Mouse (Mus musculus) CD4-positive, CD25-positive, alpha-beta regulatory T cell, adult 2 months (primary cell): ENCODE results near the gene Nptn.

Experiments used
- DNase-seq: peaks from one replicate; pipeline ENCODE4 v3.0.0-alpha.2; 2012; ENCODE audit warnings: low read depth, low spot score

Nptn gene

DNA sequence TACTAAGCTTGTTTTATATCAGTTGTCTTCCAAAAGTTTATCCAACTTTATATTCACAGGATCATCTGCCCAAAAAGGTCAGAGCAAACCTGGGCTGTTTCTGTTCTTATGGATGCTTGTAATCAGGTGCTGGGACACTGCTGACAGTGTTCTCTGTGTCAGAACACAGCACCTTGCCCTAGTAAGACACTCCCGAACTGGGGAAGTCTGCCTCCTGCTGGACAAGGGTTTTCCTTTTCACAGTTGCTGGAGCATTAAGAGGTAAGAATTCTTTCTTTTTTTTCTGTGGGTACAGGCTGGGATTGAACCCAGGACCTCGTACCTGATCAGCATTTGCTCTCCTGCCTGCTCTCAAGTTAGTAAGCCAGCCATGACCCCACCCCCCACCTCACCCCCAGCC lies 74.4 kb downstream of the Nptn start:
- DNase-seq: peak; percentile 26

- DNase-seq: no peak
Observed at GRCm38 (mm10) chr9:58656824-58657223, 74.8 kb downstream of the Nptn start.

GRCm38 (mm10) chr9:58657735-58658512 lies 75.9 kb downstream of the Nptn start:
- no peak for DNase-seq

DNA sequence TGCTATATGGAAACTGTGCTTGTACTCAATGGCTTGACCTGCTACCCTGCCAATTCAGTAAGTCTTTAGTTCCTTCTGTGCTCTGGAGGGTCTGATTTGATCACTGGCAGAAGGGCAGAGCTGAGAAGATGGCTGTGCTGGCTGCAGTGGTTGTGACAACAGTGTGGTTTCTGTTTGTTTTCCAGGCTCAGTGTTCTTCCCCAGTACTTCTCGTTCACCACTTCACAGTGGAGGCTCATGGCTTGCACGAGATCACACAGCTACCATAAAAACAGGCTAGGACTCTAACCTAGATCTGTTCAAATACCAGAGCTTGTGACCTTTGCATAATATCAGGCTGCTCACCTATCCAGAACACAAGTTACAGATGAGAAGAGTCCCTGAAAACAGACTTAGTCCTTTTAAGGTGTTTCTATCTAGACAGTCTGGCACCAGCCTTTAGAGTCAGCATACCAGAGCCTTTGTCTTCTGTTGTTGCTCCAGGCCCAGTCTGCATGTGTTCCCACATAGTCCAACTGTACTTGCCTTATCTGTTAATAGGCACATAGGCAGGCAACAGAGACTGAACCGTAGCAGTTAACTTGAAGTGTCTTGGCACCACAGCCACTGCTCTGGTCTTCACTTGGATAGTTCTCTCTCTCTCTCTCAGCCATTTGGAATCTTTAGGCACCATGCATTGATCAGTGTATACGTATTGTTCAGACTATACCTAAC lies 76.7 kb downstream of the Nptn start:
- DNase-seq: no peak

DNA sequence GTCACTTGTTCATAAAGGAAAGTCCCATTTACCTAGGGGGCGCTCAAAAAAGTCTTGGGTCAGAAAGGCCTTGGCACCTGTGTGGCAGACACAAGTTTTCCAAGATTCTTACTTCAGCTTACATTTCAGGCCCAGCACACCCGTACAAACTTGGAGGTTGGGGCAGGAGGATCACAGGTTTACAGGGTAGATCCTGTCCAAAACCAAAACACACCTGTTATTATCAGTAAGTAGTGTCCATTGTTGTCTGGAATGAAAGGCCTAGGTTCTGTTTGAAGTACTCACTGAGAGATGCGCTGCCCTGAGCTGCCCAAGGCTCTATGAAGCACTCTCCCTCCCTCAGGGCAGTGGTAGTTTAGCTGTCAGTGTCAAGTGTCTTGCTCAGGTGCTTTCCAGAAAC lies 77.3 kb downstream of the Nptn start:
- DNase-seq: no peak

- no peak for DNase-seq
Observed at GRCm38 (mm10) chr9:58659989-58660388, 77.9 kb downstream of the Nptn start.

- no peak for DNase-seq
Observed at GRCm38 (mm10) chr9:58660673-58661072, 78.6 kb downstream of the Nptn start.

GRCm38 (mm10) chr9:58662007-58662406 lies 80.0 kb downstream of the Nptn start:
- DNase-seq: no peak

DNA sequence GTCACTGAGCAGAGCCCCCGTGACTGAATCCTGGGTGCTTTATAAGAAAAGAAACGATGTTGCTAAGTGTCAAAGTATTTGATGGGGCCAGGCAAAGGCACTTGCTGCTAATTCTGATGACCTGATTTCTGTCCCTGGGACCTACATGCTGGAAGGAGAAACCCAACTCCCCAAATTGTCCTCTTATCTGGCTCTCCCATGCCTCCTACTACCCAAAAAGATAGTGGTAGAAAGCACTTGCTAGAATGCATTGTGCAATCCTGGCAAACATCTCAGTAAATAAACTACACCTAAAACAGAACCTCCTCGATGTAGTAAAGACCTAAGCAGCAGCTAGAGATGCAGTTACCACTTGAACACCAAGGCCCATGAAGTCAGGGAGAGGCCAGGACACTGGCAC lies 80.8 kb downstream of the Nptn start:
- no peak for DNase-seq

- DNase-seq: no peak
Observed at GRCm38 (mm10) chr9:58665492-58665891, 83.5 kb downstream of the Nptn start.

- no peak for DNase-seq
Observed at GRCm38 (mm10) chr9:58666191-58666590, 84.2 kb downstream of the Nptn start.

- no peak for DNase-seq
Observed at GRCm38 (mm10) chr9:58667244-58667643, 85.2 kb downstream of the Nptn start.

- no peak for DNase-seq
Observed at GRCm38 (mm10) chr9:58668171-58668570, 86.1 kb downstream of the Nptn start.

- DNase-seq: no peak
Observed at GRCm38 (mm10) chr9:58669071-58669470, 87.0 kb downstream of the Nptn start.

- no peak for DNase-seq
Observed at GRCm38 (mm10) chr9:58669819-58670218, 87.8 kb downstream of the Nptn start.

GRCm38 (mm10) chr9:58672474-58672873 lies 90.4 kb downstream of the Nptn start:
- DNase-seq: no peak

DNA sequence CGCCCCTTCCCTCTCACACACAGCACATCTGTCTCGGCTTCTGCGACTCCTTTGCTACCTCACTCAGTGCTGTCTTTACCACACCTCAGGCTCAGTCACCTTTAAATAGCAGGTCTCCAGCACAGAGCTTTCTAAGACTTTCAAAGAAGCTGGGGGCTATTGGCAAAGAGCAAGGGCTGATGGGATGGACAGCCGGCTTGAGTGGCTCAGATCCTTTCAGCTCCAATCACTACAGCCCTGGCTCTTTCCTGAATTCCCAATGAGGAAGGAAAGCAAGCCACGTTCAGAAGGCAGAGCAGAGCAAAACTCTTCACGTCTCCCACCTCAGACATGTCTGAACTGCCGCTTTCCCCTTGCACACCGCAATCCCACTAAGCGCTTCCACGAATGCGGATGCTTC lies 92.7 kb downstream of the Nptn start:
- no peak for DNase-seq

DNA sequence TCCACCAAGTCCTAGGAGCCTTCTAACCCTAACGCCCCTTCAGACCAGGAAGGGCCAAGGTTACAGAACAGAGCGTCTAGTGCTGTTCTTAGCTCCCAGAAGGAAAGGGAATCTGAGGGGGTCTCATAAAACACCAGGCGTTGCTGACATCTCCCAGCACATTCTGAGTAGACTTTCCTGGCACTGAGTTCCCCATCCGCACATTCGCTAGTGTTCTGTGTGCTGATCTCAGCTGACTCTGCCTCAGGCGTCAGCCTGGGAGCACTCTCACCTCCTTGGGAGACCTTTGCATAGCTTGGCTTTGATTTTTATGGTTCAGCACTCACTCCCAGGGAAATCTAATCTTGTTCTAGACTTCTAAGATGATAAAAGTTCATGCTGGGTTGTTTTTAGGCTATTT lies 93.3 kb downstream of the Nptn start:
- DNase-seq: no peak

DNA sequence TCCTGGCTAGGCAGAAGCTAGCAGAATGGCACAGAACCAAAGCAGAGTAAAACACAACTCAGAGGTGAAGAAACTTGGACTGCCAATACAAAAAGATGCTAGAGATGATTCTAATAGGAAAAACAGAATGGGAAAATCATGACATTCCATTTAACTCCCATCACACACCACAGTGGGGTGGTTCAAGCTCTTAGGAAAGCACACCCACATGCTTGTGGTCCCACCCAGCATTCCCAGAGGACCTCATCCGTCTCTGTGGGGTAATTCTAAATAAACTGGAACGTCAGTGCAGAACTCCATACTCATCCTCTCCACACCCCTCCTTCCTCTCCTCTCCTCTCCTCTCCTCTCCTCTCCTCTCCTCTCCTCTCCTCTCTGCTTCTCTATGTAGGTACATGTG lies 99.4 kb downstream of the Nptn start:
- DNase-seq: no peak

DNA sequence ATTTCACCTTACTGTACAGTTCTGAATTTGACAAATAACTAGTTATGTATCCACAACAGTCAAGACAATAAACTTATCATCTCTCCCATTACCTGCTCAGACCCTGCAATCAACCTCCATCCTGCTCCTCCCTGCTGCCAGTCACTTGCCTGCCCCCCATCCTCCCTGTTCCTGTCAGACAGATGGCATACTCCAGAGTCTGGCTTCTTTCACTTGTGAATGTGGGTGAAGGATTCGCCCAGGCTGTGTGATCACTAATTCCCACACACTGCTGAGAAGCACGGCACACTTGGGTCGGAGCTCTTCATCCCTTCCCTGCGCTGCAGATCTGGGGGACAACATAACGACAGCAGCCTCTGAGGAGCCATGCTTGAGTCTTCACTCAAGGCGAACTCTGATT lies 100.1 kb downstream of the Nptn start:
- DNase-seq: no peak

GRCm38 (mm10) chr9:58683372-58683771 lies 101.3 kb downstream of the Nptn start:
- DNase-seq: no peak

DNA sequence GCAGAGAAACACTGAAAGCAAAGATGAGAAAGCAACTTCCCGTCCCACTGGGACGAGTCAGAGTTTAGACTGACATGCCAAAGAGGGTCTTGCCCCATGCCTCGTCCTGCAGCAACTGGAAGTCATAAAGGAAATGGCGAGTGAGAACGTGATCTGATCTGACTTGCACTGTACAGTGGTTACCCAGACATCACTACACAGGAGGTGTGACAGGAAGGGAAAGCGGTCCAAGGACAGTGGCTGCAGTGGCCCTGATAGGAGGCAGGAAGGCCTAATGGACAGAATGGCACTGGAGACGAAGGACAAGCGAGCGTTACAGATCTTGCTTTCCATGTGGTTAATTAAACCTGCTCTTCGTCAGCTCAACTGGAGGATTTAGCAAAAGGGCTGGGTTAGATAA lies 103.2 kb downstream of the Nptn start:
- DNase-seq: no peak

DNA sequence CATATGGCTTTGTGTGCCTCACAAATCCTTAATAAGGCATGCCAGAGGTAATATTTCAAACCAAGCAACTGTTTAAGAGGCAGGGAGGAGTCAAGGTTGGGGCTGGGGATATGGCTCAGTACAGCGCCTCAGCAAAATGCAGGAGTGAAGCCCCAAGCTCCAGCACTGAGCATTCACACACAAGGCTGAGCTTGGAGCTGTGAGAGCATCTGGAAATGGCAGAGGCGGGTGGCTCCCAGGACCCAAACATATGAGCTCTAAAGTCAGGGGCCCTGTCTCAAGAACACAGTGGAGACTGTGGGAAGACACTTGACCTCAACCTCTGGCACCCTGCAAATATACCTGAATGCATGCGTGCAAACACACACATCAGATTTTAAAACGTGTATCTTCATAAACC lies 106.0 kb downstream of the Nptn start:
- no peak for DNase-seq
